Comparison of ENCODE assay signal across 8 mouse cellular contexts in the genomic region with DNA sequence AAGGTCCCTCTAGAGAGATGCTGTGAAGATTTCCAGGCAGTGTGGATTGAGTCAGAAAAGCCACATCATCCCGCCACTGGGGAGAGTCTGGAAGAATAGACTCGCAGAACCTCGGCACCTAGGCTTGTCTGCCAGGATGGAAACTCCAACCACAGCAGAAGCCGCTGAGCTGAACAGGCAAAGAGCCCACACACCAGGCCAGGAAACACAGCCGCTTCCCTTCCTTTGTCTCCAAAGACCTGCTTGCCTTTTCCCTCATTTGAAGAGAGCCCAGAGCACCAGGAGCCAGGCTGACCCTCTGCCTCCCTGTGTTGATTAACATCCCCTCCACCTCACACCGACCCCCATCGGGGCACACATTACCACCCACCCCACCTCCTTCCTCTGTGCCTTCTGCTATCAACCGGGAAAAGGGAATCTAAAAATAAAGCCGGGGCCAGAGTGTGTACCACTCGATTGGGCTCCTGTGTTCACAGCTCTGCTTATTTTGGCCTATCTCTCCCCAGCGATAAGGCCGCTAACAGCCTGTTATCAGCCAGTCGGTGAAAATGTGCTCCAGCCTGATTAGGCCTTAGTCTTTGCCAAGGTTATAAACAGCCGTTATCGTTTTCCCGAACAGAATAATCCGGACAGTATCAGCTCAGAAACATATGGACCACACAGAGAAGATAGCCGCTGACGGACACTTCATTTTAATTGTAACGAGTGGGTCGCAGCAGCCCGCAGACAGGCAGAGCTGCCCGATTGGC.
A peak's percentile ranks its signal among the peaks of the same experiment; 100 is the strongest.
DNase-seq lines count a peak whose midpoint lies in the region; ATAC-seq and TF ChIP-seq lines count a peak whose summit lies in the region.

No protein-coding gene starts in this region.

- H3K79me2 ChIP-seq in MEL (ENCODE audit: control insufficient read depth, insufficient read depth, low read length, poor library complexity) = no peaks in the 10 kb centered on the region

- WGBS in heart, embryonic 15.5 days = 7% methylated on average over 23 of the region's 23 CpGs
- WGBS in lung, postnatal 0 days = 23% methylated on average over 23 of the region's 23 CpGs

- DNase-seq in MEL (ENCODE audit: low read depth, low spot score) = peak; percentile 85
- peak; percentile 97 for DNase-seq in c-Kit-positive CD71-positive TER-119-positive erythroid progenitor cells, embryonic 14.5 days (ENCODE audit: low spot score)
- peak; percentile 57 for DNase-seq in fibroblast of lung, adult 2 months (ENCODE audit: low read depth)
- peak; percentile 40 to 56 for DNase-seq in layer of hippocampus, postnatal 10 days (ENCODE audit: low spot score in 2 of 2)
- DNase-seq in lung, postnatal 0 days (ENCODE audit: low spot score) = peak; percentile 39
- DNase-seq in right cerebral cortex, adult 18-20 months = peak; percentile 77
- DNase-seq in urinary bladder, adult 2 months (ENCODE audit: low spot score) = no peak

- no peak overlapping the region; the same call in 1 of the 2 replicates for H3K9ac ChIP-seq in MEL (ENCODE audit: control insufficient read depth, low read depth, low read length, poor library complexity, severe bottlenecking)
- H3K9ac ChIP-seq in heart, embryonic 15.5 days = peak overlapping the region; percentile 16
- H3K9ac ChIP-seq in lung, postnatal 0 days (replicated peaks; ENCODE audit: low read depth) = no peak overlapping the region

- H3K4me1 ChIP-seq in MEL (ENCODE audit: control insufficient read depth in 1 of 2, insufficient read depth in 2 of 2, low read length in 2 of 2) = peaks cover 27 to 50% of the 10 kb centered on the region in 2 experiments
- H3K4me1 ChIP-seq in heart, embryonic 15.5 days (replicated peaks) = peaks cover 89% of the 10 kb centered on the region
- H3K4me1 ChIP-seq in lung, postnatal 0 days (ENCODE audit: insufficient read depth, low read depth, low read length) = peaks cover 33% of the 10 kb centered on the region; the same call in 1 of the 2 replicates

- H3K4me3 ChIP-seq in MEL (ENCODE audit: control insufficient read depth in 1 of 2, insufficient read depth in 1 of 2, low read depth in 2 of 2, low read length in 2 of 2) = 0 out of 4 replicates have a peak overlapping the region, but pooled peaks of 1 of the 2 experiments have one; percentile 7
- H3K4me3 ChIP-seq in heart, embryonic 15.5 days = peak overlapping the region; percentile 16
- no peak overlapping the region for H3K4me3 ChIP-seq in lung, postnatal 0 days (ENCODE audit: low read depth, low read length)

- H3K9me3 ChIP-seq in MEL (replicated peaks; ENCODE audit: insufficient read depth, low read length) = no peaks in the 10 kb centered on the region
- no peaks in the 10 kb centered on the region for H3K9me3 ChIP-seq in heart, embryonic 15.5 days (replicated peaks)
- H3K9me3 ChIP-seq in lung, postnatal 0 days (ENCODE audit: low read length) = no peaks in the 10 kb centered on the region

- no peaks in the 10 kb centered on the region for H3K27me3 ChIP-seq in MEL (ENCODE audit: control insufficient read depth in 1 of 2, insufficient read depth in 2 of 2, low read length in 2 of 2)
- no peaks in the 10 kb centered on the region for H3K27me3 ChIP-seq in heart, embryonic 15.5 days
- H3K27me3 ChIP-seq in lung, postnatal 0 days (replicated peaks; ENCODE audit: insufficient read depth, low read length) = no peaks in the 10 kb centered on the region

- peak; percentile 99 to 100 for TF ChIP-seq EP300 in MEL (IDR thresholded peaks at IDR 0.05; ENCODE audit: low read depth in 1 of 2, low read length in 2 of 2)
- peak; percentile 89 for TF ChIP-seq EP300 in lung, postnatal 0 days (IDR thresholded peaks at IDR 0.05)

- TF ChIP-seq CTCF in MEL (IDR thresholded peaks at IDR 0.05 in 2 of 3, conservative IDR thresholded peaks at IDR 0.05 in 1 of 3; ENCODE audit: control insufficient read depth in 1 of 3, insufficient read depth in 1 of 3, low read depth in 2 of 3, low read length in 3 of 3, poor library complexity in 1 of 3, severe bottlenecking in 1 of 3) = no peak
- TF ChIP-seq CTCF in lung, postnatal 0 days (IDR thresholded peaks at IDR 0.05) = no peak

- peaks cover 0 to 40% of the 10 kb centered on the region in 2 experiments; a peak in 2 of 4 replicates for H3K36me3 ChIP-seq in MEL (ENCODE audit: control insufficient read depth in 1 of 2, insufficient read depth in 2 of 2, low read length in 2 of 2)
- H3K36me3 ChIP-seq in heart, embryonic 15.5 days = no peaks in the 10 kb centered on the region
- H3K36me3 ChIP-seq in lung, postnatal 0 days (ENCODE audit: insufficient read depth, low read length) = no peaks in the 10 kb centered on the region

- TF ChIP-seq RAD21 in MEL (IDR thresholded peaks at IDR 0.05; ENCODE audit: low read depth, low read length) = no peak

- H3K4me2 ChIP-seq in heart, embryonic 15.5 days = peak overlapping the region; percentile 57
- H3K4me2 ChIP-seq in lung, postnatal 0 days (replicated peaks; ENCODE audit: low read depth, low read length) = no peak overlapping the region

- no peak for TF ChIP-seq POLR2A in MEL (IDR thresholded peaks at IDR 0.05; ENCODE audit: control insufficient read depth in 1 of 2, insufficient read depth in 1 of 2, low read depth in 1 of 2, low read length in 2 of 2, poor library complexity in 1 of 2)

- H3K27ac ChIP-seq in MEL (ENCODE audit: control insufficient read depth, low read depth, low read length) = peak overlapping the region; percentile 66
- peak overlapping the region; percentile 94 for H3K27ac ChIP-seq in heart, embryonic 15.5 days
- H3K27ac ChIP-seq in lung, postnatal 0 days (ENCODE audit: low read length) = 0 out of 2 replicates have a peak overlapping the region, but pooled peaks have one; percentile 32

- peak; percentile 88 for ATAC-seq in heart, embryonic 15.5 days (replicated peaks; ENCODE audit: insufficient number of reproducible peaks, insufficient read depth, low FRiP score, low read depth)
- ATAC-seq in lung, postnatal 0 days = peak; percentile 54

TF ChIP-seq in MEL, 35 proteins besides CTCF, POLR2A, EP300 and RAD21:
- TF ChIP-seq ELF1 (IDR thresholded peaks at IDR 0.05; ENCODE audit: low read depth, low read length) = peak; percentile 32
- peak; percentile 51; the same call in 1 of the 2 replicates for TF ChIP-seq HCFC1 (IDR thresholded peaks at IDR 0.05; ENCODE audit: low read depth, low read length)
- peak; percentile 100 for TF ChIP-seq MEF2A (IDR thresholded peaks at IDR 0.05; ENCODE audit: extremely low read depth, insufficient replicate concordance, low read depth, low read length, poor library complexity, severe bottlenecking)
- TF ChIP-seq GABPA (IDR thresholded peaks at IDR 0.05; ENCODE audit: low read depth, low read length) = no peak
- TF ChIP-seq MYB (IDR thresholded peaks at IDR 0.05; ENCODE audit: low read depth, low read length) = peak; percentile 90
- TF ChIP-seq MYC (IDR thresholded peaks at IDR 0.05; ENCODE audit: low read depth, low read length) = 0 out of 2 replicates have a peak, but pooled peaks have one; percentile 59
- TF ChIP-seq ZC3H11A (IDR thresholded peaks at IDR 0.05; ENCODE audit: low read depth, low read length) = no peak; the same call in 1 of the 2 replicates
- TF ChIP-seq NELFE (IDR thresholded peaks at IDR 0.05; ENCODE audit: low read depth, low read length) = no peak
- TF ChIP-seq TBP (IDR thresholded peaks at IDR 0.05; ENCODE audit: low read depth, low read length) = no peak
- TF ChIP-seq E2F4 (IDR thresholded peaks at IDR 0.05; ENCODE audit: borderline replicate concordance, low read depth, low read length) = no peak
- TF ChIP-seq NRF1 (IDR thresholded peaks at IDR 0.05; ENCODE audit: insufficient read depth, low read depth, low read length, poor library complexity, severe bottlenecking) = no peak
- no peak for TF ChIP-seq UBTF (IDR thresholded peaks at IDR 0.05; ENCODE audit: borderline replicate concordance, insufficient read depth, low read depth, low read length)
- TF ChIP-seq MAFK (IDR thresholded peaks at IDR 0.05; ENCODE audit: borderline replicate concordance, low read depth, low read length) = peak; percentile 90; the same call in 1 of the 2 replicates
- TF ChIP-seq ZKSCAN1 (IDR thresholded peaks at IDR 0.05; ENCODE audit: low read depth, low read length) = no peak
- TF ChIP-seq KAT2A (conservative IDR thresholded peaks at IDR 0.05; ENCODE audit: low read depth, low read length) = no peak; the same call in 1 of the 2 replicates
- TF ChIP-seq SMC3 (IDR thresholded peaks at IDR 0.05; ENCODE audit: low read depth, low read length) = no peak
- no peak for TF ChIP-seq POLR2AphosphoS2 (IDR thresholded peaks at IDR 0.05; ENCODE audit: low read length)
- TF ChIP-seq SIN3A (IDR thresholded peaks at IDR 0.05; ENCODE audit: low read length) = peak; percentile 78
- peak; percentile 96 for TF ChIP-seq RCOR1 (IDR thresholded peaks at IDR 0.05; ENCODE audit: low read depth, low read length)
- no peak for TF ChIP-seq JUND (IDR thresholded peaks at IDR 0.05; ENCODE audit: low read depth, low read length)
- TF ChIP-seq MAZ (IDR thresholded peaks at IDR 0.05; ENCODE audit: low read depth, low read length) = peak; percentile 90
- no peak; the same call in 1 of the 2 replicates for TF ChIP-seq MXI1 (IDR thresholded peaks at IDR 0.05; ENCODE audit: low read depth, low read length)
- TF ChIP-seq CHD2 (IDR thresholded peaks at IDR 0.05; ENCODE audit: low read length) = no peak
- peak; percentile 60; the same call in 1 of the 2 replicates for TF ChIP-seq ZMIZ1 (IDR thresholded peaks at IDR 0.05; ENCODE audit: low read depth, low read length)
- TF ChIP-seq POLR2AphosphoS5 (IDR thresholded peaks at IDR 0.05; ENCODE audit: borderline replicate concordance, low read depth, low read length) = no peak
- TF ChIP-seq MAX (IDR thresholded peaks at IDR 0.05; ENCODE audit: low read length) = peak; percentile 58; the same call in 1 of the 2 replicates
- TF ChIP-seq BHLHE40 (IDR thresholded peaks at IDR 0.05; ENCODE audit: borderline replicate concordance, low read depth, low read length) = peak; percentile 80; the same call in 1 of the 2 replicates
- TF ChIP-seq TCF12 (IDR thresholded peaks at IDR 0.05; ENCODE audit: low read depth, low read length) = peak; percentile 100
- TF ChIP-seq ETS1 (IDR thresholded peaks at IDR 0.05; ENCODE audit: low read depth, low read length) = peak; percentile 99
- peak; percentile 100 for TF ChIP-seq GATA1 (IDR thresholded peaks at IDR 0.05; ENCODE audit: low read depth, low read length)
- no peak for TF ChIP-seq USF2 (IDR thresholded peaks at IDR 0.05; ENCODE audit: borderline replicate concordance in 1 of 2, insufficient read depth in 1 of 2, low read depth in 1 of 2, low read length in 2 of 2)
- TF ChIP-seq TAL1 (IDR thresholded peaks at IDR 0.05; ENCODE audit: low read length) = peak; percentile 95
- TF ChIP-seq USF1 (IDR thresholded peaks at IDR 0.05; ENCODE audit: low read depth, low read length) = no peak
- peak; percentile 42; the same call in 1 of the 2 replicates for TF ChIP-seq ZNF384 (IDR thresholded peaks at IDR 0.05; ENCODE audit: low read depth, low read length)

Comparison
In these comparisons a context has a peak if more than half of its experiments do, and no peak if none do; other contexts are left out.
1. H3K27ac ChIP-seq: peak in every context shown above with its lines; median percentile 94 in heart, embryonic 15.5 days; 66 in MEL; 32 in lung, postnatal 0 days.